Comparison of ENCODE assay signal across 8 mouse cellular contexts in the genomic region with DNA sequence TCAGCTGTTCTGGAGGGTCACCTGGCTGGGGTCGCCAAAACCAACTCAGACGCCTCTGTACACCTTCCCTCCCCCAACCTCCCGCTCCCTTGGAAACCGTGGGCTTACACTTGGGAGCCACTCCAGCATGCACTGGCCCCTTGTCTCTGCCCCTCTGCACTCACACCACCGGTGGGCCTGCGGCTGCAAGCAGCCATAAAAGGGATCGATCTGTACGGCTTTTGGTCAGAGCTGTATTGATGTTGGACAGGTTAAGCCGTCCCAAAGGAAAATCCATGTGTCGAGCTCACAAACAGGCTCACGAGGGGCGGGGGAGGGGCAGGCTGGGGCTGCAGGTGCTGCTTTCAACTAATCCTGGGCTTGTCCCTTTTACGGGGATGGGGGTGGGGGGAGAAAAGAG. TPM values are rescaled to one million over a fixed set of nuclear protein-coding genes. Genes with fewer than 3 reads are reported as not detected.
DNase-seq lines count a peak whose midpoint lies in the region; ATAC-seq and TF ChIP-seq lines count a peak whose summit lies in the region.

No protein-coding gene starts in this region.

- peak overlapping the region; percentile 66 for H3K27ac ChIP-seq in hindbrain, embryonic 10.5 days
- no peak overlapping the region for H3K27ac ChIP-seq in hindbrain, postnatal 0 days
- H3K27ac ChIP-seq in forebrain, embryonic 11.5 days (ENCODE audit: low read depth, low read length), result no peak overlapping the region
- peak overlapping the region; percentile 48; the same call in 1 of the 2 replicates for H3K27ac ChIP-seq in intestine, embryonic 15.5 days
- H3K27ac ChIP-seq in midbrain, embryonic 15.5 days, result no peak overlapping the region

- no peak for TF ChIP-seq CTCF in hindbrain, postnatal 0 days (IDR thresholded peaks at IDR 0.05; ENCODE audit: low read depth)

- no peak for ATAC-seq in hindbrain, postnatal 0 days
- ATAC-seq in forebrain, embryonic 11.5 days (replicated peaks; ENCODE audit: low FRiP score), result no peak
- ATAC-seq in intestine, embryonic 15.5 days, result no peak
- ATAC-seq in midbrain, embryonic 15.5 days (replicated peaks), result no peak

- H3K27me3 ChIP-seq in hindbrain, embryonic 10.5 days (ENCODE audit: insufficient read depth, poor library complexity, severe bottlenecking), result peaks cover 27% of the 10 kb centered on the region
- no peaks in the 10 kb centered on the region for H3K27me3 ChIP-seq in hindbrain, postnatal 0 days (ENCODE audit: insufficient read depth, low read length)
- H3K27me3 ChIP-seq in forebrain, embryonic 11.5 days (ENCODE audit: control insufficient read depth, insufficient read depth, low read length), result no peaks in the 10 kb centered on the region
- H3K27me3 ChIP-seq in intestine, embryonic 15.5 days (replicated peaks), result 0 out of 2 replicates have a peak, but pooled peaks cover under 1% of the 10 kb centered on the region
- H3K27me3 ChIP-seq in midbrain, embryonic 15.5 days (replicated peaks), result no peaks in the 10 kb centered on the region

- no peak overlapping the region for H3K4me2 ChIP-seq in hindbrain, postnatal 0 days (ENCODE audit: low read depth, low read length)
- 0 out of 2 replicates have a peak overlapping the region, but pooled peaks have one; percentile 8 for H3K4me2 ChIP-seq in forebrain, embryonic 11.5 days (ENCODE audit: low read depth, low read length, severe bottlenecking)
- peak overlapping the region; percentile 18 for H3K4me2 ChIP-seq in intestine, embryonic 15.5 days (replicated peaks)
- H3K4me2 ChIP-seq in midbrain, embryonic 15.5 days, result peak overlapping the region; percentile 14; the same call in 1 of the 2 replicates

- DNase-seq in hindbrain, embryonic 10.5 days (ENCODE audit: low spot score), result no peak
- DNase-seq in hindbrain, postnatal 0 days (ENCODE audit: low spot score), result no peak
- peak; percentile 54 for DNase-seq in forebrain, embryonic 11.5 days (ENCODE audit: low spot score)
- no peak for DNase-seq in urinary bladder, postnatal 36 days (ENCODE audit: low spot score in 2 of 2)
- no peak for DNase-seq in frontal cortex, postnatal 10 days (ENCODE audit: low spot score in 2 of 2)
- no peak for DNase-seq in left cerebral cortex, postnatal 10 days (ENCODE audit: extremely low spot score in 1 of 2, low spot score in 2 of 2)

- no peaks in the 10 kb centered on the region for H3K9me3 ChIP-seq in hindbrain, embryonic 10.5 days
- H3K9me3 ChIP-seq in hindbrain, postnatal 0 days (ENCODE audit: low read length), result no peaks in the 10 kb centered on the region
- H3K9me3 ChIP-seq in forebrain, embryonic 11.5 days (ENCODE audit: control insufficient read depth, low read length), result no peaks in the 10 kb centered on the region
- no peaks in the 10 kb centered on the region for H3K9me3 ChIP-seq in intestine, embryonic 15.5 days
- H3K9me3 ChIP-seq in midbrain, embryonic 15.5 days, result no peaks in the 10 kb centered on the region

- H3K9ac ChIP-seq in hindbrain, postnatal 0 days (replicated peaks; ENCODE audit: low read length), result no peak overlapping the region
- H3K9ac ChIP-seq in forebrain, embryonic 11.5 days (ENCODE audit: low read length), result peak overlapping the region; percentile 16; the same call in 1 of the 2 replicates
- no peak overlapping the region for H3K9ac ChIP-seq in intestine, embryonic 15.5 days
- H3K9ac ChIP-seq in midbrain, embryonic 15.5 days, result no peak overlapping the region

- peaks cover 99% of the 10 kb centered on the region for H3K4me1 ChIP-seq in hindbrain, embryonic 10.5 days (replicated peaks)
- peaks cover 25% of the 10 kb centered on the region for H3K4me1 ChIP-seq in hindbrain, postnatal 0 days (ENCODE audit: insufficient read depth, low read length)
- H3K4me1 ChIP-seq in forebrain, embryonic 11.5 days (replicated peaks; ENCODE audit: control insufficient read depth, insufficient read depth, low read length), result peaks cover 54% of the 10 kb centered on the region
- peaks cover 75% of the 10 kb centered on the region for H3K4me1 ChIP-seq in intestine, embryonic 15.5 days (replicated peaks)
- peaks cover 74% of the 10 kb centered on the region for H3K4me1 ChIP-seq in midbrain, embryonic 15.5 days

- H3K36me3 ChIP-seq in hindbrain, embryonic 10.5 days, result no peaks in the 10 kb centered on the region
- H3K36me3 ChIP-seq in hindbrain, postnatal 0 days (ENCODE audit: insufficient read depth, low read length), result no peaks in the 10 kb centered on the region
- no peaks in the 10 kb centered on the region for H3K36me3 ChIP-seq in forebrain, embryonic 11.5 days (ENCODE audit: control insufficient read depth, insufficient read depth, low read length)
- no peaks in the 10 kb centered on the region for H3K36me3 ChIP-seq in intestine, embryonic 15.5 days
- H3K36me3 ChIP-seq in midbrain, embryonic 15.5 days (replicated peaks), result no peaks in the 10 kb centered on the region

- H3K4me3 ChIP-seq in hindbrain, embryonic 10.5 days, result no peak overlapping the region
- no peak overlapping the region for H3K4me3 ChIP-seq in hindbrain, postnatal 0 days (ENCODE audit: low read length)
- no peak overlapping the region for H3K4me3 ChIP-seq in forebrain, embryonic 11.5 days (ENCODE audit: low read depth, low read length)
- H3K4me3 ChIP-seq in intestine, embryonic 15.5 days (replicated peaks), result no peak overlapping the region
- no peak overlapping the region for H3K4me3 ChIP-seq in midbrain, embryonic 15.5 days

- 40% methylated on average over 13 of the region's 13 CpGs for WGBS in hindbrain, embryonic 10.5 days
- WGBS in hindbrain, postnatal 0 days, result 36% methylated on average over 13 of the region's 13 CpGs
- WGBS in forebrain, embryonic 11.5 days, result 16% methylated on average over 13 of the region's 13 CpGs
- 29% methylated on average over 13 of the region's 13 CpGs for WGBS in intestine, embryonic 15.5 days
- WGBS in midbrain, embryonic 15.5 days, result 14% methylated on average over 13 of the region's 13 CpGs

- intact Hi-C loops in left cerebral cortex, postnatal 10 days (cut with DNase I), result no loop called here

RNA-seq across cellular contexts. Expression of gene Gins2, which starts 46.1 kb away (rescaled TPM):
- polyA plus RNA-seq in hindbrain, embryonic 10.5 days (2016; fragmentation: Nextera tagmentation; extraction: Ambion mirVana), result 138 and 165 TPM in 2 replicates
- 2.8 and 12.3 TPM in 2 replicates for total RNA-seq in hindbrain, postnatal 0 days (2014; rRNA removed)
- 17.2 and 20.6 TPM in 2 replicates for polyA plus RNA-seq in hindbrain, postnatal 0 days (2015; fragmentation: Nextera tagmentation; extraction: Ambion mirVana)
- 105 and 115 TPM in 2 replicates for polyA plus RNA-seq in forebrain, embryonic 11.5 days (2014; fragmentation: Nextera tagmentation; extraction: Ambion mirVana)
- polyA plus RNA-seq in intestine, embryonic 15.5 days (2015; fragmentation: Nextera tagmentation; extraction: Ambion mirVana), result 88.4 and 88.8 TPM in 2 replicates
- 15.3 and 16.5 TPM in 2 replicates for polyA plus RNA-seq in midbrain, embryonic 15.5 days (2015; fragmentation: Nextera tagmentation; extraction: Ambion mirVana)
- total RNA-seq in left cerebral cortex, postnatal 10 days (2021), result 1 to 10 TPM; 2.3 to 2.9 TPM

Comparison
In these comparisons a context has a peak if more than half of its experiments do, and no peak if none do; other contexts are left out.
1. H3K27ac ChIP-seq: peak in hindbrain, embryonic 10.5 days (single experiment) and intestine, embryonic 15.5 days (single experiment); none in hindbrain, postnatal 0 days (single experiment), forebrain, embryonic 11.5 days (single experiment) and midbrain, embryonic 15.5 days (single experiment).